Mouse (Mus musculus) liver, postnatal 0 days (tissue): Measurements from ENCODE around the gene Vwa7.

ENCODE experiments used
- CTCF ChIP-seq: sonication (generic); IDR thresholded peaks from 2 replicates; pipeline ENCODE4 v1.5.1; 2016; ENCODE audit warnings: antibody characterized with exemption, low read depth
- EP300 ChIP-seq: IDR thresholded peaks from 2 replicates; pipeline ENCODE4 v1.6.1; 2016; ENCODE audit warnings: antibody characterized with exemption, low read depth, mild to moderate bottlenecking

DNA sequence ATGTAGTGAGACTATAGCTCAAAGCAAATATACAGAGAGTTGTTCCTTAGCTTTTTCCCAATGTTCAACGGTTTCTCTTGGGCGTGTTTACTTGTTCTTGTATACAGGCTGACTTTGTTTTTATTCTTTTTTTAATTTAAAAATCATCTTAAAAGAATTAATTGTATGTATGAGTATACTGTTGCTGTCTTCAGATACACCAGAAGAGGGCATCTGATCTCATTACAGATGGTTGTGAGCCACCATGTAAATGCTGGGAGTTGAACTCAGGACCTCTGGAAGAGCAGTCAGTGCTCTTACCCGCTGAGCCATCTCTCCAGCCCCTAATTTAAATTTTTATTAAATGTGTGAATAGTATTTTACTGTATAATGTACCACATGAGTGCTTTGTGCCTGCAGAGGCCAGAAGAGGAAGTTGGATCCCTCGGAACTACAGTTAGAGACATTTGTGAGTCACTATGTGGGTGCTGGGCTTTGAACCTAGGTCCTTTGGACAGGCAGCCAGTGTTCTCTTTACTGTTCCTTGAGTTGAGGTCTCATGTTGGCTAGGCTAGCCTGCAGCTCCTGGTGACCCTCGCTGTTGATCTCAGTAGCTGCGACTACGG, 8.9 kb upstream of the Vwa7 start:
- TF ChIP-seq CTCF, result peak; percentile 36
- TF ChIP-seq EP300, result no peak
